In genomic region chrX:9333035-9333434, GRCm38 (mm10) we compare ENCODE assay signal across 14 mouse cellular contexts. TPM values are rescaled to one million over a fixed set of nuclear protein-coding genes. Genes with fewer than 3 reads are reported as not detected.
DNase-seq lines count a peak whose midpoint lies in the region; ATAC-seq and TF ChIP-seq lines count a peak whose summit lies in the region.
"Not testable (repeated sequence)": the region's sequence is repeated elsewhere in the genome, so short reads cannot be mapped to it uniquely, and the experiment has no call there.
"Had no signal": no experiment of that assay in that cellular context is flagged by ENCODE, and none has a peak within 500 bp of the region (broad histone marks: within the 10 kb centered on the region; RNA-seq: fewer than 3 reads in every experiment).

No protein-coding gene starts in this region.

- not testable (repeated sequence) for H3K36me3 ChIP-seq in heart, adult 2 months (ENCODE audit: control insufficient read depth, insufficient read depth, low read length); kidney, adult 2 months (ENCODE audit: control insufficient read depth, insufficient read depth, low read length)

- H3K79me2 ChIP-seq in heart, adult 2 months (replicated peaks; ENCODE audit: control insufficient read depth, insufficient read depth, low read length) = not testable (repeated sequence)

- 41% methylated on average over 2 of the region's 2 CpGs for WGBS in heart, adult 2 months
- 30% methylated on average over 2 of the region's 2 CpGs for WGBS in kidney, adult 2 months

- peak; percentile 44 for DNase-seq in adrenal gland, postnatal 10 days
- peak; percentile 5 to 77 for DNase-seq in heart, adult 2 months
- DNase-seq in kidney, adult 2 months = peak; percentile 8
- peak; percentile 6 to 35 for DNase-seq in layer of hippocampus, postnatal 36 days
- peak; percentile 44 for DNase-seq in lung, postnatal 14 days
- peak; percentile 19 for DNase-seq in right cerebral cortex, postnatal 4 days
- DNase-seq in urinary bladder, adult 2 months (ENCODE audit: low spot score) = peak; percentile 63

- peak; percentile 97 for ATAC-seq in erythroblast, adult 5-6 weeks (replicated peaks; ENCODE audit: low FRiP score, poor library complexity, severe bottlenecking)

- intact Hi-C loops in heart, adult 2 months (cut with DNase I) = not testable (repeated sequence)

- H3K9ac ChIP-seq in heart, adult 2 months (ENCODE audit: low read depth, low read length) = not testable (repeated sequence)

- not testable (repeated sequence) for H3K27ac ChIP-seq in heart, adult 2 months; kidney, adult 2 months (ENCODE audit: insufficient read depth, low read depth, low read length)

- not testable (repeated sequence) for H3K4me1 ChIP-seq in heart, adult 2 months (ENCODE audit: control insufficient read depth, insufficient read depth, low read length); kidney, adult 2 months (ENCODE audit: control insufficient read depth, insufficient read depth, low read length)

- H3K27me3 ChIP-seq in heart, adult 2 months (ENCODE audit: control insufficient read depth, insufficient read depth, low read length); kidney, adult 2 months (replicated peaks; ENCODE audit: control insufficient read depth, insufficient read depth, low read length): not testable (repeated sequence)

- not testable (repeated sequence) for H3K4me3 ChIP-seq in heart, adult 2 months; kidney, adult 2 months (ENCODE audit: insufficient read depth, low read depth, low read length)

- TF ChIP-seq CTCF in heart, adult 2 months (IDR thresholded peaks at IDR 0.05) = peak; percentile 48
- TF ChIP-seq CTCF in kidney, adult 2 months (conservative IDR thresholded peaks at IDR 0.05; ENCODE audit: insufficient read depth, insufficient read length, low read depth, low read length) = not testable (repeated sequence)

- not testable (repeated sequence) for TF ChIP-seq POLR2A in heart, adult 2 months (IDR thresholded peaks at IDR 0.05; ENCODE audit: insufficient read depth, low read depth, low read length); kidney, adult 2 months (IDR thresholded peaks at IDR 0.05; ENCODE audit: low read depth, low read length)

- TF ChIP-seq EP300 in heart, adult 2 months (IDR thresholded peaks at IDR 0.05; ENCODE audit: insufficient read depth, low read depth, low read length) = not testable (repeated sequence)

RNA-seq across cellular contexts. Expression of gene H2al1k, which starts 17.4 kb away (rescaled TPM):
- total RNA-seq in adrenal gland, postnatal 10 days (2021) = not detected
- not detected in 2 replicates for total RNA-seq in erythroblast, adult 5-6 weeks (2015; ENCODE audit: low replicate concordance)
- not detected in 2 replicates for total RNA-seq in erythroblast, adult 5-6 weeks (2017; ENCODE audit: low replicate concordance)
- total RNA-seq in heart, adult 2 months (2021) = not detected
- polyA plus RNA-seq in heart, adult 2 months (2012; rRNA removed) = 0.44 TPM in 1 of 2 replicates, not detected in the other
- not detected in 2 replicates for polyA plus RNA-seq in kidney, adult 2 months (2012; rRNA removed)
- not detected for total RNA-seq in layer of hippocampus, postnatal 36 days (2021)
- polyA plus RNA-seq in urinary bladder, adult 2 months (2012; rRNA removed) = not detected in 2 replicates
- total RNA-seq: MEL had no signal
- polyA plus RNA-seq: embryonic facial prominence, embryonic 10.5 days; frontal cortex, adult 2 months; heart, embryonic 16.5 days; lung, embryonic 16.5 days; myocyte had no signal

RNA-seq across cellular contexts. Expression of gene H2al1m, which starts 49.5 kb away (rescaled TPM):
- total RNA-seq in adrenal gland, postnatal 10 days (2021) = under 1 TPM in 1 of 2 experiments, not detected in 1; 0.82 TPM
- 6.5 TPM in 1 of 2 replicates, not detected in the other for total RNA-seq in erythroblast, adult 5-6 weeks (2015; ENCODE audit: low replicate concordance)
- total RNA-seq in erythroblast, adult 5-6 weeks (2017; ENCODE audit: low replicate concordance) = 0.68 and 3.9 TPM in 2 replicates
- under 1 TPM in 1 of 2 experiments, not detected in 1; 0.86 TPM for total RNA-seq in heart, adult 2 months (2021)
- polyA plus RNA-seq in heart, adult 2 months (2012; rRNA removed) = 0.33 TPM in 1 of 2 replicates, not detected in the other
- not detected in 2 replicates for polyA plus RNA-seq in kidney, adult 2 months (2012; rRNA removed)
- under 1 TPM in 1 of 2 experiments, not detected in 1; 0.72 TPM for total RNA-seq in layer of hippocampus, postnatal 36 days (2021)
- polyA plus RNA-seq in urinary bladder, adult 2 months (2012; rRNA removed) = 0.84 and 0.89 TPM in 2 replicates
- polyA plus RNA-seq: embryonic facial prominence, embryonic 10.5 days; heart, embryonic 16.5 days; lung, embryonic 16.5 days; myocyte had no signal

Comparison
In these comparisons a context has a peak if more than half of its experiments do, and no peak if none do; other contexts are left out.
1. DNase-seq: peak in every context shown above with its lines; median percentile 63 in urinary bladder, adult 2 months; 44 in adrenal gland, postnatal 10 days; 44 in lung, postnatal 14 days; 41 in heart, adult 2 months; 20 in layer of hippocampus, postnatal 36 days; 19 in right cerebral cortex, postnatal 4 days; 8 in kidney, adult 2 months.